Comparison of ENCODE assay signal across 7 mouse cellular contexts in genomic region chr5:136403565-136403961, GRCm38 (mm10).
DNase-seq lines count a peak whose midpoint lies in the region; ATAC-seq and TF ChIP-seq lines count a peak whose summit lies in the region.

No protein-coding gene starts in this region.

- no peak overlapping the region for H3K9ac ChIP-seq in forebrain, embryonic 14.5 days (ENCODE audit: low read length)
- H3K9ac ChIP-seq in midbrain, embryonic 16.5 days (ENCODE audit: low read depth, low read length): no peak overlapping the region

- peak; percentile 66 for ATAC-seq in Patski
- ATAC-seq in forebrain, embryonic 14.5 days: peak; percentile 81
- peak; percentile 64; the same call in 1 of the 2 replicates for ATAC-seq in midbrain, embryonic 16.5 days

- H3K36me3 ChIP-seq in forebrain, embryonic 14.5 days (ENCODE audit: control insufficient read depth, insufficient read depth, low read length): peaks cover 14% of the 10 kb centered on the region; the same call in 1 of the 2 replicates
- H3K36me3 ChIP-seq in midbrain, embryonic 16.5 days (ENCODE audit: control insufficient read depth, insufficient read depth, low read length): peaks cover 6% of the 10 kb centered on the region

- H3K4me2 ChIP-seq in forebrain, embryonic 14.5 days (ENCODE audit: low read length): peak overlapping the region; percentile 35
- peak overlapping the region; percentile 31 for H3K4me2 ChIP-seq in midbrain, embryonic 16.5 days (ENCODE audit: low read length)

- H3K4me3 ChIP-seq in forebrain, embryonic 14.5 days (ENCODE audit: low read depth, low read length): no peak overlapping the region
- no peak overlapping the region for H3K4me3 ChIP-seq in midbrain, embryonic 16.5 days (ENCODE audit: low read depth, low read length)

- H3K27me3 ChIP-seq in Patski: no peaks in the 10 kb centered on the region
- no peaks in the 10 kb centered on the region for H3K27me3 ChIP-seq in forebrain, embryonic 14.5 days (replicated peaks; ENCODE audit: control insufficient read depth, insufficient read depth, low read length)
- H3K27me3 ChIP-seq in midbrain, embryonic 16.5 days (ENCODE audit: control insufficient read depth, insufficient read depth, low read depth, low read length): no peaks in the 10 kb centered on the region

- peak; percentile 78 for DNase-seq in Patski (ENCODE audit: low read depth, low spot score)
- DNase-seq in adrenal gland, postnatal 14 days: peak; percentile 71
- peak; percentile 83 for DNase-seq in forebrain, embryonic 14.5 days (ENCODE audit: low spot score)
- DNase-seq in heart, postnatal 25 days (ENCODE audit: low spot score): peak; percentile 23
- DNase-seq in kidney, postnatal 25 days: peak; percentile 79 to 82
- no peak for DNase-seq in thymus, postnatal 14 days

- 0 out of 2 replicates have a peak overlapping the region, but pooled peaks have one; percentile 21 for H3K27ac ChIP-seq in forebrain, embryonic 14.5 days (ENCODE audit: low read depth, low read length)
- H3K27ac ChIP-seq in midbrain, embryonic 16.5 days (ENCODE audit: low read length): peak overlapping the region; percentile 45; the same call in 1 of the 2 replicates

- H3K4me1 ChIP-seq in forebrain, embryonic 14.5 days (ENCODE audit: control insufficient read depth, insufficient read depth, low read length): peaks cover 10% of the 10 kb centered on the region; the same call in 1 of the 2 replicates
- peaks cover 12% of the 10 kb centered on the region for H3K4me1 ChIP-seq in midbrain, embryonic 16.5 days (ENCODE audit: control insufficient read depth, insufficient read depth, low read length)

- CTCF ChIA-PET in Patski (lab: Charles Lee): interaction anchor here (0.6 to 2.7 kb wide), 6 partner anchors 9 to 148 kb away, joined by 3 to 6 read pairs (median 4); no protein-coding TSS in a partner anchor

- in situ Hi-C loops in Patski (cut with MboI; ENCODE audit: low pct_unique_long_range_greater_than_20kb): no loop called here

- TF ChIP-seq CTCF in Patski (IDR thresholded peaks at IDR 0.05): no peak

- POLR2A ChIA-PET in Patski (lab: Charles Lee): interaction anchor here (1.3 to 1.5 kb wide), 3 partner anchors 12 to 162 kb away, joined by 3 to 5 read pairs (median 3); no protein-coding TSS in a partner anchor

- intact Hi-C loops in heart, postnatal 25 days (cut with DNase I): no loop called here

- H3K9me3 ChIP-seq in forebrain, embryonic 14.5 days (replicated peaks; ENCODE audit: control insufficient read depth, low read length): 0 out of 2 replicates have a peak, but pooled peaks cover 4% of the 10 kb centered on the region
- no peaks in the 10 kb centered on the region for H3K9me3 ChIP-seq in midbrain, embryonic 16.5 days (replicated peaks; ENCODE audit: control insufficient read depth, low read length, poor library complexity, severe bottlenecking)

- 26% methylated on average over 19 of the region's 19 CpGs for WGBS in forebrain, embryonic 14.5 days
- WGBS in midbrain, embryonic 16.5 days: 43% methylated on average over 19 of the region's 19 CpGs
